Mouse (Mus musculus) adipocyte (in vitro differentiated cells): Measurements from ENCODE around the gene Mdfic.
A peak's percentile ranks its signal among the peaks of the same experiment; 100 is the strongest.

ENCODE experiments used
- DNase-seq: peaks from one replicate; pipeline ENCODE4 v3.0.0-alpha.2; 2016; ENCODE audit warnings: low spot score

Gene Mdfic

DNA sequence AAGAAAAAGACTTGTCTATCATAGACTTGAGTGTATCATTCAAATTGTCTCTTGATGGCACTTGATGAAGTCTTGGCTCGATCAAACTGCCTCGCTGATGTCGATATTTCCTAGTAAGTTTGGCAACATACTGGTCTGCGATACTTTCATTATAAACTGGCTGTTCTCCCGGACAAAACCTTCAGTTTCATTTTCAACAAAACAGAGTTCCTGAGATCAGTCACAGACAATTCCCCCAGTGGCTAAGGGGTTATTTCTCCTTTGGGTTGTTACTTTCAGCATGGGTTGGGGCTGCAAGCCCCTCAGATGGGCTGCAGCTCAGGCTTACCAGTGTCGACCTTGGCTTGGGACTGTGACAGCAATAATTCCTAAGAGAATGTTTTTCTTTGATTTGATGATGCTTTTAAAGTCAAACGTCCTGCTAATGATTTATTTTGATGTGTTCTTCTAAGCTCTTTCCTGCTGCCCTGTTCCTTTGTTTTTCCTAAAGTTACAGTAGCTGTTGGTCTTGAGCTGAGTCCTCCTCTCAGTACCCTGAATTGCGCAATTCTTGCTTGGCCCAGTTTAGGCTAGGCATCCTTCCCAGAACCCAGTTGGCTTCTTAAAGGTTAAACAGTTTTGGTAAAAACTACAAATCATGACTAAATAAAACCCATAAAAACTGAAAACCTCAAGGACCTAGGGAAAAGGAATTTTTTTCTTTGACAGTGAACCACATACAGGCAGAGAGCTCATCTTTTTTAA lies 73.3 kb downstream of the Mdfic start:
- DNase-seq: peak; percentile 95

DNA sequence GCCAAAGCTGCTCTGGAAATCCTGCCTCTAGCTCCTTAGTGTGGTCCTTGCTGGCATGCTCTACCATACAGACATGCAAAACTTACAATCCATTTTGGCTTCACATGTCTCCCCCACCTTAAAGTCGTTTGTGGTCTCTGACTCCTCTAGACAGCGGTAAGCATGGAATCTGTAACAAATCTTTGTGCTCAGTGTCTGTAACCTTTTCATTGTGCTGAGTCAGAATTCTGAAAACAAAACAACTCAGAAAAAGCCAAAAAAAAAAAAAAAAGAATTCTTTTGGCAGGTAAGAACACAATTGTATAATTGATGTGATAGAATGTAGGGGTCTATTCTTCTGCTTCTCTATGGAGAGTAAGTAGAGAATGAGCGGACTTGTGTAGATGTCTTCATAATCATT lies 74.3 kb downstream of the Mdfic start:
- DNase-seq: no peak

DNA sequence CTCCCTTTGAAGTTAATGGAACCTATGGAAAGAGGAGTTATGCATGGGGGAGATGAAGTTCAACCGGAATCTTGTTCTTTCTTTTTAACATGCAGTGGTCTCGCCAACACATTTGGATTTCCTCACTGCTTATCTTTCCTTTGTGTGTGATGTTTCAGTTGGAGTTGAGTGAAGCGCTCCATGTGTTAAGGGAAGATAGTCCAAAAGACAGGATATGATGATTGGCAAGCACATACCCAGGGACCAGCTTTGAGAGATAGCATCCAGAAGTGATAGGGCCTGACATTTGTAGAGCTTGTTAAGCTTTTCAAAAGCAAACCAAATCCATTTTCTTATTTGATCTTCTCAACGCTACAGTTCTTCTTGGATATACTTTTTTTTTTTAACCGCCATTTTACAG lies 86.9 kb downstream of the Mdfic start:
- no peak for DNase-seq

DNA sequence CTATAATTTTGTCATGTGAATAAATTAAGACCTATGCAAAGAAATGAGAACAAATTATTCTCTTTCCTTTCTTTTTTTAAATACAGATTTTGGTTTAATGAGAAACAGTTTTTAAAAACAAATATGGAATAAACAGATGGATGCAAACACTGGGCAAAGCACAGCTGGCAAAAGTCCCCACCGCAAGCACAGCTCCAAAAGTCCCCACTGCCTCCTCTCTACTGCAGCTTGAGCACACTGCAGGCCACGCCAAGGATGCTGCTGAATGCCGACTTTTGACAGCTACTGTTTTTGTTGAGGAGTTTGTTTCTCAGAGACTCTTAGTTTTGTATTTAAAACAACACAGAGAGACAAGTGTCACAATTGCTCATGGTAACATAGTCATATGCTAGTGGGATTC lies 104.8 kb downstream of the Mdfic start:
- no peak for DNase-seq

DNA sequence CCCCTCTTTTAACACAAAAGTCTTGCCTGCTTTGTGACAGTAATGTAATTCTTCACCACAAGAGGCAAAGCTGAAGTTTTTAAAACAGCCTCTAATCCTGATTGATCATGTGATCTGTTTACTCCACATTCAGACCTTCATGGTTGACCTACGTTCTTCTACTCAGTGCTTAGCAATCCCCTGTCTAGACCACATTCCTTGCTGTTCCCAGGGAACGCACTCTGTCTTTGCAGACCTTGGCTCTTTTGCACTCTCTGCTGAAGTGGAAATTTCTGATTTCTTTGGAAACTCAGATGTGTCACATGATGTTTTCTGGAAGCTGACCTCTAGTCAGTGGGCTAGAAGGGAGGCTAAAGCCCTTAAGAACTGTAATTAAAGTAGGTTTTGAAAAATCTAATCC lies 109.4 kb downstream of the Mdfic start:
- peak; percentile 13 for DNase-seq

DNA sequence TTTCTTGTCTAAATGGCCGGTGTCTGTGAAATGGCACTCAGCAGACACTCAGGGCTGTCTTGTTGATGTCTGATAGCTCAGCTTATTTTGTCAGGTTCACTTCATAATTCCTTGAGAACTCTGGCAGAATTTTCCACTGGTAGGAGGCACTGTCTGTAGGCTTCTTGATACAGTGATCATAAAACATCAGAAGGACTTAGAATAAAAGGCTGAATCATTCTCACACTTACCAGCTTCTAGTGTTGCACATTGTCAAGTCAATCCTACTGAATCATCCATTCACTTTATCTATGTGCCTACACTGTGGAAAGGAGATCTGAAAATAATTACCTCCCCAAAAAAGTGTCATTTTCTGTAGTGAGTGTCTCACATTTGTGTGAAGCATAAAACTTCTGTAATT lies 110.2 kb downstream of the Mdfic start:
- DNase-seq: no peak

DNA sequence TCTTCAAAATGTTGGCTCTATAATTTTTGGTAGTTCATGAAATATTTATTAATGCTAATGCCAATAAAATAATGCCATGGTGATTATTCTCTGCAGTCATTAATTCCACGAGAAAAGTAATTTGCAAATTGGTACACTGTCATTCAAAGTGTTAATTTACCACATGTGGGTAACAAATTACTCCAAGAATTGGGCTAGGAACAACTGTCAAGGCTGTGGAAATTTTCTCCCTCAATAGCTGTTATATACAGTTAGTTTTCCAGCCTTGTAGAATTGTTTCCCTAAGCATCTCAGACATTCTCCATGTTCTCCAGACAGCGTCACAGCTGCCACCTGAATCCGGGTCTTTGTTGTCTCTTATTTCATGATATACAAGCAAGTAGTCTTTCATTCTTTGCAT lies 117.2 kb downstream of the Mdfic start:
- no peak for DNase-seq

DNA sequence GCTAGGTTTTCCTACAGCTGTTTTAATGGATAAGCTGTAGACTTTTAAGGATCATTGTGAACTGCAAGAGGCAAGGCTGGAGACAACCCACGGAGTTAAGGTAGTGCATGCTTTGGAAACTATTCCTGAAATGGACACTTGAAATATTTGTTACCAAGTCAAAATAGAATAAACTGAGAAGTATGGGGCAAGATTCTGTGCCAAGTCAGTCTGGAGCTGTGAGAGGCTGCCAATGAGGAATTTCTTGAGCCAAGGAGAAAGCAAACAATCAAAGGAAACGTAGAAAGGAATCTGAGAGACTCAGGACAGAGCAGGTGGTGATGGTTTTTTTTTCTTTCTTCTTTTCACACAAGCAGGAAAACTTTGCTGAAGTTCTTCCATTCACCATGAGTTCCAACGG lies 119.4 kb downstream of the Mdfic start:
- DNase-seq: peak; percentile 10

DNA sequence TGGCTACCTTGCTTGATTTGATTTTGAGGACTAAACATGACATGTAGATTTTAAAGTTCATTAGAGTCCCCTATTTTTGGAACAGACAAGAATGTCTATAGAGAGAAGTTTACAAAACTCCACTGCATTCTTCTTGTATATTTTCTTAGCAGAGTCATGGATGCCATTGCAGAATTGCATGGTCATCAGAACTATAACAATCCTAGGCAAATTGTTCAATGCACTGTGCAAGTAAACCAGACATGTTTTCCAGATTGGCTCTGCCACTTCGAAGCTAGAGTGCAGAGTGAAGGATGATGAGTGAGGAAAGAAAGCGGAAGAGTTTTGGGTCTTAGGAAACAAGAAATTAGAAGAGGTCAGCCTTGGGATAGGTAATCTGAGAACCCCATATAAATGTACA lies 120.0 kb downstream of the Mdfic start:
- DNase-seq: no peak

DNA sequence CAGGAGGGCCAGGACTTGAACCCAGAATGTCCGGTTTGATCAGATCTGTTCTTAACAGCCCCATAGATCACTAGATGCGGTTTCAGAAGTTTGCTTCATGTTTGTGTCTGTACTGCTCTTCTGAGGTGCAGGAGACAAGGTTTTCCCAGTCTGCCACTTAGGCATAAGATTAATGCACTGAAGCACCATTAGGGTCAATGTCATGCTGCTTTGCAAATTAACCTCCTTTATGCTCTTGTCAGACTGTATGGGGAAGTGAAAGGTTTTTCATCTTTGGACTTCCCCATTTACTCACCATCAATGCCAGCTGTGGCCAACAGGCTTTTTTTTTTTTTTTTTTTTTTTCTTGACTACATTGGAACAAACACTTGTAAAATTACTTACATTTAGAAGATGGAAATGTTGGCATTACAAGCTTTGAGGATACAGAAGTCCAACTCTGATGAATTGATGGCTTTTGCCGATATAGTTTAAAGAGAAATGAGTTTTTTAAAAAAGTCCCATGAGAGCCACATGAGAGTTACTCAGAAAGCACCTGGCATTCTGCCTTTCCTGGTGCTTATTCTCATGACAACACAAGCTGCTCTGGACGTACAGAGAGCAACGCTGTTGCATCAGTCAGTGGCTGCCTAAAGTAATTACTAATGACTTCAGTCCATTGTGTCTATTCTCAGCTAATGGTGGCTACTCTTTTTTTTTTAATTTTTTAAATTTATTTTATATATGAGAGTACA lies 121.2 kb downstream of the Mdfic start:
- DNase-seq: peak; percentile 67

DNA sequence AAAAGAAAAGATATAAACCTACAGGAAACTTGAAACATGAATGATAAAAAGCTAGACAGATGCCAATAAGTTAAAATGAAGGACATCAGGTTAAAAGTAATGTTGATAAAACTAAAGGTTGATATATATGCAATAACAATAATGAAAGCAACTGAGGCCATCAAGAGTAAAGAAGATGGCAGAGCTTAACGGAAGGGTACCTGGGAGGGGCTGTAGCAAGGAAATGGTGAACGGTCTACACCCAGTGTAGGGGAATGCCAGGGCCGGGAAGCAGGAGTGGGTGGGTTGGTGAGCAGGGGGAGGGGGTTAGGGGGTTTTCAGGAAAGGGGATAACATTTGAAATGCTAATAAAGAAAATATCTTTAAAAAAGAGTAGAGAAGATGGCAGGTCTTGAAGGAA lies 122.8 kb downstream of the Mdfic start:
- DNase-seq: no peak

DNA sequence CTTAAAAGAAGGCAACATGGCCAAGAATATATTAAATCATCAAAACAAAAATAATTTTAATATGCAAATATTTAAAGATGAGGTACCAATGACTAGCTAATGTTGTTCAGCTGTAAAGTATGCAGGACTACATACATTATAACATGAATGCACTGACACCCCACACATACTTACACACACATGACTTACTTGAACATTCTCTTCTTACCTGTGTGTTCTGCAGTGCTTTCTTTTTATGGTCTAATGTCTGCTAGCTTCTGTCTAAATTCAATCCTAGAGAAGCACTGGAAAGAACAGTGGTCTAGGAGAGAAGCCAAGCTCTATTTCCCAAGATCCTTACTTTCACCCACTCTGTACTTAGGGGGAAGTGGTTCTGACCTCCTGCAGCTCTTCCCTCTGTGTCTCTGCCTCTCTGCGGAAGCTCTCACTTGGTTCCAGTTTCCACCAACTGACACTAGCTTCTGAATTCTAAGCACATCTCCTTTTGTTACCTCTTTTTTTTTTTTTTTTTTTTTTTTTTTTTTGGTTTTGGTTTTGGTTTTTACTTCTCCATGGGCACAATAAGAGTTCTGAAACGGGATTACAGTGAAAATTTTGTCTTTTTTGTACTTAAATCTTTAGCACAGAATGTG lies 125.4 kb downstream of the Mdfic start:
- DNase-seq: peak; percentile 21
